ENCODE assay signal across 18 mouse cellular contexts in genomic region chr14:55544334-55544733, GRCm38 (mm10). TPM values are rescaled to one million over a fixed set of nuclear protein-coding genes. Genes with fewer than 3 reads are reported as not detected.
DNase-seq lines count a peak whose midpoint lies in the region; ATAC-seq and TF ChIP-seq lines count a peak whose summit lies in the region.
"Had no signal": no experiment of that assay in that cellular context is flagged by ENCODE, and none has a peak within 500 bp of the region (broad histone marks: within the 10 kb centered on the region; RNA-seq: fewer than 3 reads in every experiment).

No protein-coding gene starts in this region.

- H3K9me3 ChIP-seq in forebrain, embryonic 14.5 days (replicated peaks; ENCODE audit: control insufficient read depth, low read length): no peaks in the 10 kb centered on the region
- no peaks in the 10 kb centered on the region for H3K9me3 ChIP-seq in forebrain, embryonic 11.5 days (ENCODE audit: control insufficient read depth, low read length)
- H3K9me3 ChIP-seq in limb, embryonic 14.5 days (ENCODE audit: control insufficient read depth, low read length): no peaks in the 10 kb centered on the region
- H3K9me3 ChIP-seq in limb, embryonic 10.5 days (replicated peaks): no peaks in the 10 kb centered on the region
- no peaks in the 10 kb centered on the region for H3K9me3 ChIP-seq in embryonic facial prominence, embryonic 10.5 days
- H3K9me3 ChIP-seq: limb, embryonic 12.5 days; liver, embryonic 15.5 days; megakaryocyte, embryonic 14.5 days had no signal

- no peak overlapping the region for H3K4me3 ChIP-seq in forebrain, embryonic 14.5 days (ENCODE audit: low read depth, low read length)
- no peak overlapping the region for H3K4me3 ChIP-seq in forebrain, embryonic 11.5 days (ENCODE audit: low read depth, low read length)
- no peak overlapping the region for H3K4me3 ChIP-seq in limb, embryonic 14.5 days (replicated peaks; ENCODE audit: low read length)
- H3K4me3 ChIP-seq in limb, embryonic 10.5 days: no peak overlapping the region
- no peak overlapping the region for H3K4me3 ChIP-seq in embryonic facial prominence, embryonic 10.5 days
- H3K4me3 ChIP-seq: limb, embryonic 12.5 days; liver, embryonic 15.5 days; megakaryocyte, embryonic 14.5 days had no signal

- DNase-seq in forebrain, embryonic 14.5 days (ENCODE audit: low spot score): peak; percentile 34
- no peak for DNase-seq in forebrain, embryonic 11.5 days (ENCODE audit: low spot score)
- DNase-seq in limb, embryonic 14.5 days (ENCODE audit: low spot score): no peak
- no peak for DNase-seq in limb, embryonic 10.5 days (ENCODE audit: low spot score)
- peak; percentile 54 for DNase-seq in brain, adult 2 months (ENCODE audit: low read depth, low spot score)
- DNase-seq in cerebellum, postnatal 10 days: peak; percentile 72 to 76
- DNase-seq in embryonic facial prominence, embryonic 10.5 days (ENCODE audit: low spot score): no peak
- DNase-seq: adrenal gland, adult 2 months; heart, adult 11 months; kidney, adult 9 months; lung, postnatal 10 days; thymus, postnatal 4 days had no signal

- H3K9ac ChIP-seq in forebrain, embryonic 14.5 days (ENCODE audit: low read length): peak overlapping the region; percentile 17; the same call in 1 of the 2 replicates
- H3K9ac ChIP-seq in forebrain, embryonic 11.5 days (ENCODE audit: low read length): no peak overlapping the region
- H3K9ac ChIP-seq in limb, embryonic 14.5 days (ENCODE audit: low read depth, low read length, severe bottlenecking): 0 out of 2 replicates have a peak overlapping the region, but pooled peaks have one; percentile 7
- H3K9ac ChIP-seq: hindbrain, embryonic 14.5 days; limb, embryonic 12.5 days; liver, embryonic 15.5 days had no signal

- H3K36me3 ChIP-seq in forebrain, embryonic 14.5 days (ENCODE audit: control insufficient read depth, insufficient read depth, low read length): peaks cover 26% of the 10 kb centered on the region
- H3K36me3 ChIP-seq in forebrain, embryonic 11.5 days (ENCODE audit: control insufficient read depth, insufficient read depth, low read length): no peaks in the 10 kb centered on the region; the same call in 1 of the 2 replicates
- H3K36me3 ChIP-seq in limb, embryonic 14.5 days (ENCODE audit: control insufficient read depth, insufficient read depth, low read length): peaks cover 60% of the 10 kb centered on the region
- peaks cover 70% of the 10 kb centered on the region for H3K36me3 ChIP-seq in limb, embryonic 10.5 days
- peaks cover 66% of the 10 kb centered on the region for H3K36me3 ChIP-seq in embryonic facial prominence, embryonic 10.5 days (replicated peaks)

- H3K27ac ChIP-seq in forebrain, embryonic 14.5 days (ENCODE audit: low read depth, low read length): peak overlapping the region; percentile 44; the same call in 1 of the 2 replicates
- H3K27ac ChIP-seq in forebrain, embryonic 11.5 days (ENCODE audit: low read depth, low read length): no peak overlapping the region
- no peak overlapping the region for H3K27ac ChIP-seq in limb, embryonic 14.5 days (replicated peaks; ENCODE audit: low read depth, low read length)
- H3K27ac ChIP-seq in limb, embryonic 10.5 days: no peak overlapping the region
- no peak overlapping the region for H3K27ac ChIP-seq in embryonic facial prominence, embryonic 10.5 days (replicated peaks)
- H3K27ac ChIP-seq: hindbrain, embryonic 14.5 days; limb, embryonic 12.5 days; liver, embryonic 15.5 days had no signal

- WGBS in forebrain, embryonic 14.5 days: 48% methylated on average over 9 of the region's 9 CpGs
- 87% methylated on average over 9 of the region's 9 CpGs for WGBS in forebrain, embryonic 11.5 days
- 77% methylated on average over 9 of the region's 9 CpGs for WGBS in limb, embryonic 14.5 days
- 90% methylated on average over 9 of the region's 9 CpGs for WGBS in limb, embryonic 10.5 days
- WGBS in embryonic facial prominence, embryonic 10.5 days: 94% methylated on average over 9 of the region's 9 CpGs

- peaks cover 23% of the 10 kb centered on the region for H3K4me1 ChIP-seq in forebrain, embryonic 14.5 days (ENCODE audit: control insufficient read depth, insufficient read depth, low read length)
- peaks cover 8% of the 10 kb centered on the region; the same call in 1 of the 2 replicates for H3K4me1 ChIP-seq in forebrain, embryonic 11.5 days (replicated peaks; ENCODE audit: control insufficient read depth, insufficient read depth, low read length)
- peaks cover 7% of the 10 kb centered on the region for H3K4me1 ChIP-seq in limb, embryonic 14.5 days (ENCODE audit: control insufficient read depth, insufficient read depth, low read length)
- H3K4me1 ChIP-seq in limb, embryonic 10.5 days: peaks cover 18% of the 10 kb centered on the region
- peaks cover 21% of the 10 kb centered on the region for H3K4me1 ChIP-seq in embryonic facial prominence, embryonic 10.5 days

- TF ChIP-seq POLR2A in limb, embryonic 14.5 days (IDR thresholded peaks at IDR 0.05; ENCODE audit: borderline replicate concordance, extremely low read depth, insufficient read depth, insufficient read length): no peak

- H3K27me3 ChIP-seq in forebrain, embryonic 14.5 days (replicated peaks; ENCODE audit: control insufficient read depth, insufficient read depth, low read length): no peaks in the 10 kb centered on the region
- no peaks in the 10 kb centered on the region for H3K27me3 ChIP-seq in forebrain, embryonic 11.5 days (ENCODE audit: control insufficient read depth, insufficient read depth, low read length)
- no peaks in the 10 kb centered on the region for H3K27me3 ChIP-seq in limb, embryonic 14.5 days (ENCODE audit: control insufficient read depth, insufficient read depth, low read length)
- peaks cover 1% of the 10 kb centered on the region; the same call in 1 of the 2 replicates for H3K27me3 ChIP-seq in limb, embryonic 10.5 days (ENCODE audit: low read depth, poor library complexity, severe bottlenecking)
- H3K27me3 ChIP-seq in embryonic facial prominence, embryonic 10.5 days (replicated peaks; ENCODE audit: low read depth, poor library complexity, severe bottlenecking): no peaks in the 10 kb centered on the region
- H3K27me3 ChIP-seq: limb, embryonic 12.5 days; liver, embryonic 15.5 days; megakaryocyte, embryonic 14.5 days had no signal

- no peak overlapping the region for H3K4me2 ChIP-seq in forebrain, embryonic 14.5 days (ENCODE audit: low read length)
- H3K4me2 ChIP-seq in forebrain, embryonic 11.5 days (ENCODE audit: low read depth, low read length, severe bottlenecking): no peak overlapping the region
- no peak overlapping the region for H3K4me2 ChIP-seq in limb, embryonic 14.5 days (replicated peaks; ENCODE audit: low read depth, low read length, severe bottlenecking)
- H3K4me2 ChIP-seq: hindbrain, embryonic 14.5 days; limb, embryonic 12.5 days; liver, embryonic 15.5 days had no signal

- ATAC-seq in forebrain, embryonic 14.5 days: no peak
- no peak for ATAC-seq in forebrain, embryonic 11.5 days (replicated peaks; ENCODE audit: low FRiP score)
- no peak for ATAC-seq in limb, embryonic 14.5 days (ENCODE audit: low FRiP score, low read depth)

RNA-seq across cellular contexts. Expression of gene Pck2, which starts 4.3 kb away (rescaled TPM):
- polyA plus RNA-seq in forebrain, embryonic 14.5 days (2014; fragmentation: Nextera tagmentation; extraction: Ambion mirVana): 10.7 and 11.6 TPM in 2 replicates
- polyA plus RNA-seq in forebrain, embryonic 11.5 days (2014; fragmentation: Nextera tagmentation; extraction: Ambion mirVana): 16.2 and 17.8 TPM in 2 replicates
- 39.3 and 52.1 TPM in 2 replicates for polyA plus RNA-seq in limb, embryonic 14.5 days (2012; rRNA removed)
- 22.5 and 28.0 TPM in 2 replicates for polyA plus RNA-seq in limb, embryonic 14.5 days (2014; fragmentation: Nextera tagmentation; extraction: Ambion mirVana)
- polyA plus RNA-seq in limb, embryonic 10.5 days (2016; fragmentation: Nextera tagmentation; extraction: Ambion mirVana): 22.1 and 26.9 TPM in 2 replicates
- polyA plus RNA-seq in embryonic facial prominence, embryonic 10.5 days (2016; fragmentation: Nextera tagmentation; extraction: Ambion mirVana): 20.7 and 23.6 TPM in 2 replicates

RNA-seq across cellular contexts. Expression of gene Dcaf11, which starts 15.5 kb away (rescaled TPM):
- polyA plus RNA-seq in forebrain, embryonic 14.5 days (2014; fragmentation: Nextera tagmentation; extraction: Ambion mirVana): 130 and 137 TPM in 2 replicates
- 74.2 and 74.6 TPM in 2 replicates for polyA plus RNA-seq in forebrain, embryonic 11.5 days (2014; fragmentation: Nextera tagmentation; extraction: Ambion mirVana)
- 47.5 and 53.0 TPM in 2 replicates for polyA plus RNA-seq in limb, embryonic 14.5 days (2012; rRNA removed)
- 53.8 and 56.0 TPM in 2 replicates for polyA plus RNA-seq in limb, embryonic 14.5 days (2014; fragmentation: Nextera tagmentation; extraction: Ambion mirVana)
- 62.3 and 69.1 TPM in 2 replicates for polyA plus RNA-seq in limb, embryonic 10.5 days (2016; fragmentation: Nextera tagmentation; extraction: Ambion mirVana)
- 65.9 and 74.1 TPM in 2 replicates for polyA plus RNA-seq in embryonic facial prominence, embryonic 10.5 days (2016; fragmentation: Nextera tagmentation; extraction: Ambion mirVana)

RNA-seq across cellular contexts. Expression of gene A730061H03Rik, which starts 15.9 kb away (rescaled TPM):
- polyA plus RNA-seq in forebrain, embryonic 14.5 days (2014; fragmentation: Nextera tagmentation; extraction: Ambion mirVana): not detected in 2 replicates
- 0.71 TPM in 1 of 2 replicates, not detected in the other for polyA plus RNA-seq in forebrain, embryonic 11.5 days (2014; fragmentation: Nextera tagmentation; extraction: Ambion mirVana)
- polyA plus RNA-seq in limb, embryonic 14.5 days (2012; rRNA removed): 0.67 and 0.88 TPM in 2 replicates
- polyA plus RNA-seq in limb, embryonic 14.5 days (2014; fragmentation: Nextera tagmentation; extraction: Ambion mirVana): 0.74 and 1.7 TPM in 2 replicates
- 0.59 and 0.87 TPM in 2 replicates for polyA plus RNA-seq in limb, embryonic 10.5 days (2016; fragmentation: Nextera tagmentation; extraction: Ambion mirVana)
- polyA plus RNA-seq in embryonic facial prominence, embryonic 10.5 days (2016; fragmentation: Nextera tagmentation; extraction: Ambion mirVana): not detected in 2 replicates
- polyA plus RNA-seq: embryonic facial prominence, embryonic 11.5 days; hindbrain, embryonic 14.5 days had no signal

RNA-seq across cellular contexts. Expression of gene Nrl, which starts 19.6 kb away (rescaled TPM):
- not detected in 2 replicates for polyA plus RNA-seq in forebrain, embryonic 14.5 days (2014; fragmentation: Nextera tagmentation; extraction: Ambion mirVana)
- polyA plus RNA-seq in forebrain, embryonic 11.5 days (2014; fragmentation: Nextera tagmentation; extraction: Ambion mirVana): not detected in 2 replicates
- 0.06 TPM in 1 of 2 replicates, not detected in the other for polyA plus RNA-seq in limb, embryonic 14.5 days (2012; rRNA removed)
- polyA plus RNA-seq in limb, embryonic 14.5 days (2014; fragmentation: Nextera tagmentation; extraction: Ambion mirVana): not detected in 2 replicates
- not detected in 2 replicates for polyA plus RNA-seq in limb, embryonic 10.5 days (2016; fragmentation: Nextera tagmentation; extraction: Ambion mirVana)
- 0.05 TPM in 1 of 2 replicates, not detected in the other for polyA plus RNA-seq in embryonic facial prominence, embryonic 10.5 days (2016; fragmentation: Nextera tagmentation; extraction: Ambion mirVana)
- polyA plus RNA-seq: adrenal gland, adult 2 months; embryonic facial prominence, embryonic 11.5 days; large intestine, adult 2 months; limb, embryonic 12.5 days; liver, embryonic 15.5 days had no signal

RNA-seq across cellular contexts. Expression of gene Fitm1, which starts 31.1 kb away (rescaled TPM):
- not detected in 2 replicates for polyA plus RNA-seq in forebrain, embryonic 14.5 days (2014; fragmentation: Nextera tagmentation; extraction: Ambion mirVana)
- polyA plus RNA-seq in forebrain, embryonic 11.5 days (2014; fragmentation: Nextera tagmentation; extraction: Ambion mirVana): not detected in 2 replicates
- polyA plus RNA-seq in limb, embryonic 14.5 days (2012; rRNA removed): 30.9 and 43.0 TPM in 2 replicates
- polyA plus RNA-seq in limb, embryonic 14.5 days (2014; fragmentation: Nextera tagmentation; extraction: Ambion mirVana): 19.1 and 26.9 TPM in 2 replicates
- 1.3 and 3.9 TPM in 2 replicates for polyA plus RNA-seq in limb, embryonic 10.5 days (2016; fragmentation: Nextera tagmentation; extraction: Ambion mirVana)
- polyA plus RNA-seq in embryonic facial prominence, embryonic 10.5 days (2016; fragmentation: Nextera tagmentation; extraction: Ambion mirVana): 0.62 and 1.1 TPM in 2 replicates

Comparison
In these comparisons a context has a peak if more than half of its experiments do, and no peak if none do; other contexts are left out.
1. DNase-seq: peak in forebrain, embryonic 14.5 days (single experiment), brain, adult 2 months (single experiment) and cerebellum, postnatal 10 days (2 of 2); none in forebrain, embryonic 11.5 days (single experiment), limb, embryonic 14.5 days (single experiment), limb, embryonic 10.5 days (single experiment) and embryonic facial prominence, embryonic 10.5 days (single experiment).